Mouse (Mus musculus) C2C12 (cell line): ENCODE measurements around the gene Csgalnact2.

Source experiments
- CTCF ChIP-seq: IDR thresholded peaks from one replicate; pipeline ENCODE4 v1.5.1; 2011; ENCODE audit not compliant: control insufficient read depth, insufficient read depth, insufficient read length
- USF1 ChIP-seq: IDR thresholded peaks from one replicate; pipeline ENCODE4 v1.6.1; 2011; ENCODE audit warnings: low read depth, mild to moderate bottlenecking, control low read depth, moderate library complexity

- TF ChIP-seq CTCF = no peak
- TF ChIP-seq USF1 = no peak
Observed at GRCm38 (mm10) chr6:118122767-118123166, 16.2 kb downstream of the Csgalnact2 start.
